Mouse (Mus musculus) erythroblast, adult 5-6 weeks (primary cell): ENCODE measurements around the gene Pagr1a. TPM values are rescaled to one million over a fixed set of nuclear protein-coding genes. Genes with fewer than 3 reads are reported as not detected.

Experiments
- ATAC-seq: replicated peaks from 2 replicates; pipeline ENCODE4 v1.8.0; 2016; ENCODE audit warnings: moderate number of reproducible peaks, mild to moderate bottlenecking, moderate TSS enrichment, inconsistent platforms; ENCODE audit not compliant: poor library complexity, low FRiP score, severe bottlenecking
- total RNA-seq, 2 experiments: library from RNA; stranded (forward) in 1 of 2; stranded (reverse) in 1 of 2; fragments of 150-400 nt in 1 of 2; fragments of 200-764, 138-1000 nt in 1 of 2; gene quantifications; 2 replicates each; pipeline versions ENCODE4 v1.2.3 to v1.2.4; 2015 to 2017; ENCODE audit warnings: low replicate concordance in 2 of 2

Pagr1a gene
- total RNA-seq (2015; ENCODE audit: low replicate concordance) = 13.4 and 18.8 TPM in 2 replicates
- total RNA-seq (2017; ENCODE audit: low replicate concordance) = 7.0 and 7.1 TPM in 2 replicates

GRCm38 (mm10) chr7:127016971-127017949, at the start of gene Pagr1a:
TSS of gene Pagr1a (minus strand) at chr7:127017352.
- peak; percentile 70 for ATAC-seq

GRCm38 (mm10) chr7:127066317-127066716, 49.2 kb upstream of the Pagr1a start:
- ATAC-seq = no peak

- ATAC-seq = no peak
Observed at GRCm38 (mm10) chr7:127065538-127065937, 48.4 kb upstream of the Pagr1a start.

- ATAC-seq = no peak
Observed at GRCm38 (mm10) chr7:127055026-127055585, 38.0 kb upstream of the Pagr1a start.

GRCm38 (mm10) chr7:127041851-127042672, 24.9 kb upstream of the Pagr1a start, which contains the start of gene Kif22:
TSS of gene Kif22 (minus strand) at chr7:127042471.
- ATAC-seq = peak; percentile 94

- ATAC-seq = no peak
Observed at GRCm38 (mm10) chr7:127031244-127031643, 14.1 kb upstream of the Pagr1a start.

- no peak for ATAC-seq
Observed at GRCm38 (mm10) chr7:127030172-127030571, 13.0 kb upstream of the Pagr1a start.

- ATAC-seq = peak; percentile 1
Observed at GRCm38 (mm10) chr7:127027885-127028284, 10.7 kb upstream of the Pagr1a start.

- ATAC-seq = peak; percentile 74
Observed at GRCm38 (mm10) chr7:127026984-127027726, 10.0 kb upstream of the Pagr1a start, which contains the start of gene Maz. TSS of gene Maz (minus strand) at chr7:127027037.

- no peak for ATAC-seq
Observed at GRCm38 (mm10) chr7:127026616-127026983, 9.4 kb upstream of the Pagr1a start.

- no peak for ATAC-seq
Observed at GRCm38 (mm10) chr7:127026161-127026600, 9.0 kb upstream of the Pagr1a start.

GRCm38 (mm10) chr7:127025556-127026160, 8.5 kb upstream of the Pagr1a start:
- no peak for ATAC-seq

GRCm38 (mm10) chr7:127024755-127025555, 7.8 kb upstream of the Pagr1a start:
- peak; percentile 58 for ATAC-seq

GRCm38 (mm10) chr7:127023896-127024690, 6.9 kb upstream of the Pagr1a start:
- 0 out of 2 replicates have a peak, but pooled peaks have one; percentile 16 for ATAC-seq

- ATAC-seq = no peak
Observed at GRCm38 (mm10) chr7:127023272-127023691, 6.1 kb upstream of the Pagr1a start.

GRCm38 (mm10) chr7:127022528-127023271, 5.5 kb upstream of the Pagr1a start:
- ATAC-seq = no peak
